Mouse (Mus musculus) heart, embryonic 10.5 days (tissue): ENCODE data around the gene Mpp2. TPM values are rescaled to one million over a fixed set of nuclear protein-coding genes. Genes with fewer than 3 reads are reported as not detected.

Experiments used
- DNase-seq: peaks from one replicate; pipeline ENCODE4 v3.0.0-alpha.2; 2017; ENCODE audit warnings: low spot score
- H3K27ac ChIP-seq: fragments of 300-500 bp; sonication (generic); 2 replicates; pipeline ENCODE4 v1.5.1; 2016; ENCODE audit warnings: mild to moderate bottlenecking
- H3K27me3 ChIP-seq: fragments of 300-500 bp; sonication (generic); 2 replicates; pipeline ENCODE4 v1.6.1; 2016; ENCODE audit warnings: mild to moderate bottlenecking; ENCODE audit not compliant: poor library complexity, insufficient read depth, severe bottlenecking
- H3K36me3 ChIP-seq: fragments of 300-500 bp; sonication (generic); 2 replicates; pipeline ENCODE4 v1.6.1; 2016; ENCODE audit warnings: mild to moderate bottlenecking, moderate library complexity
- H3K4me1 ChIP-seq: fragments of 300-500 bp; sonication (generic); 2 replicates; pipeline ENCODE4 v1.6.1; 2016; ENCODE audit warnings: mild to moderate bottlenecking
- H3K4me3 ChIP-seq: fragments of 300-500 bp; sonication (generic); 2 replicates; pipeline ENCODE4 v1.5.1; 2016; ENCODE audit warnings: mild to moderate bottlenecking, moderate library complexity
- H3K9me3 ChIP-seq: fragments of 300-500 bp; sonication (generic); 2 replicates; pipeline ENCODE4 v1.6.1; 2016; ENCODE audit warnings: mild to moderate bottlenecking, moderate library complexity
- WGBS: fragments of 180-500 bp; shearing (Covaris S2); methylation state at CpG from one replicate; pipeline ENCODE4 v1.1.7; 2016; 5-methylcytosine and 5-hydroxymethylcytosine counted together
- polyA plus RNA-seq: library from polyadenylated mRNA; unstranded; fragments of >200 nt; fragmentation: Nextera tagmentation; extraction: Ambion mirVana; gene quantifications from 2 replicates; pipeline ENCODE4 v1.2.1, GENCODE M21; 2016

Mpp2 gene
- polyA plus RNA-seq, 1 experiment from 2014 or later: 20.1 TPM

DNA sequence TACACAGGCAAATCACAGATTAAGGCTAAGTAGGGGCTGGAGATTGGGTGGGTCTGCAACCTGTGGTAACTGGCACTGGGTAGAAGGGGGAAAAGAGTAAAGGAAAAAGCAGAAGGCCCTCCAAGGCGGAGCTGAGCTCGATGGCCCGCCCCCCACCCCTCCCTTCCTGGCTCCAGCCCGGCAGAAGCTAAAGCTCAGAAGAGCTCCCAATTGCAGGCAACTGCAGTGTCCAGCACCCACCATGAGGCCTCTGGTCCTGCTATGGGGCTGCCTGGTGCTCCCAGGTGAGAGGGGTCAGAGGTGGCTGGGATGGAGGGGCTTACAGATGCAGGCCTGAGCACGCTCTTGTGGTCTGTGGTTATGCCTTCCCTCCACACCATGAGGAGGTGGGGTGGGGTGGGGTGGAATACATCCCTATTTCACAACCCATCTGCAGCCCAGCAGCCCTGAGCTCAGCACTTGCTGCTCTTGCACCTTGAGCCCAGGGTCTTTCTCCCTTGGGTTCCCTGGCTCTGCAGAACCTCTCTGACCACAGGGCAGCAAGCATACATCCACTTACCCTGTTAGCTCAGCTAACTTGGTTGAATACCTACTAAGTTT is 46.9 kb downstream of the Mpp2 start, which contains the start of gene Cd300lg:
TSS of gene Cd300lg (plus strand) at position 160 of the 600 bp plus-strand sequence.
- 65% methylated on average over 5 of the region's 5 CpGs for WGBS
- H3K27me3 ChIP-seq: peaks cover 12% of the 10 kb centered on the region
- peaks cover 4% of the 10 kb centered on the region; the same call in 1 of the 2 replicates for H3K4me1 ChIP-seq
- H3K4me3 ChIP-seq: no peak within 1 kb of the TSS
- H3K36me3 ChIP-seq: peaks cover 8% of the 10 kb centered on the region; the same call in 1 of the 2 replicates
- H3K27ac ChIP-seq: no peak within 1 kb of the TSS
- DNase-seq: no peak
- H3K9me3 ChIP-seq: peaks cover 9% of the 10 kb centered on the region

DNA sequence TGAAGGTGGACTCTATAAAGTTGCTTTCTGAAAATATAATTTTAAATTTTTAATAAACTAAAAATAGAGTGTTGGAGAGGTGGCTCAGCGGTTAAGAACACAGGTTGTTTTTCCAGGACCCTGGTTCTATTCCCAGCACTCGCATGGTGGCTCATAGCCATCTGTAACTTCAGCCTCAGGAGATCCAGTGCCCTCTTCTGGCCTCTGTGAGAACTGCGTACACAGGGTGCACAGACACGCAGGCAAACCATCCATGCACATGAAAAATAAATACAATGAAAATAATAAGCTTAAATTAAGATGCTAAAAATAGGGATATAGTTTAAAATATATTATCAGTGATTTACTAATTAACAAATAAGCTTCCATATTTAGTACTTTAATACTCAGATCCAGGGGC is 47.7 kb downstream of the Mpp2 start:
- DNase-seq: no peak
- 68% methylated on average over 4 of the region's 4 CpGs for WGBS
- H3K27ac ChIP-seq: no peak overlapping the region
- H3K9me3 ChIP-seq: peaks cover 3% of the 10 kb centered on the region; the same call in 1 of the 2 replicates
- H3K4me1 ChIP-seq: peaks cover 4% of the 10 kb centered on the region; the same call in 1 of the 2 replicates
- H3K36me3 ChIP-seq: peaks cover 2% of the 10 kb centered on the region; the same call in 1 of the 2 replicates
- H3K27me3 ChIP-seq: peaks cover 12% of the 10 kb centered on the region
- H3K4me3 ChIP-seq: no peak overlapping the region

DNA sequence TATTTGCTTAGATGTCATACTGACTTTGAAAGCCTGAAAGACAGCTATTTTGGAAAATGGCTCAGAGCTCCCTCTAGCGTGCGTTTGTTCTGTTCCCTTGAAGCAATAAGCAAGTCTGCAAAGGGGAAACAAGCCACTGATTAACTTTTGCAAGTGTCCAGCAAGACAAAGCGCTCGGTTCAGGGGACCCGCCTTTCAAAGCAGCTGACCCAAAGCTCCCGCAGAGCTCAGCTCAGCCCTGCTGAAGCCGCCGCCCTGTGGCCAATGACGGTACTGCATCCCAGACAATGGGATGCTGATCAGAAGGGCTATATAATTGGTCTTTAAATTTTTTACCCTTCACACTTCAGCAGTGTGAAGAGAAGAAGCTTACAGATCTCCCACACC is 48.2 kb downstream of the Mpp2 start:
- Histone ChIP-seq H3K27ac (no peak overlapping the region), H3K9me3 (no peaks in the 10 kb centered on the region), H3K27me3 (peaks cover 12% of the 10 kb centered on the region), H3K4me3 (no peak overlapping the region), H3K4me1 (peaks cover 4% of the 10 kb centered on the region; the same call in 1 of the 2 replicates), H3K36me3 (no peaks in the 10 kb centered on the region)
- WGBS: 0% methylated on average over 9 of the region's 9 CpGs
- peak; percentile 92 for DNase-seq

DNA sequence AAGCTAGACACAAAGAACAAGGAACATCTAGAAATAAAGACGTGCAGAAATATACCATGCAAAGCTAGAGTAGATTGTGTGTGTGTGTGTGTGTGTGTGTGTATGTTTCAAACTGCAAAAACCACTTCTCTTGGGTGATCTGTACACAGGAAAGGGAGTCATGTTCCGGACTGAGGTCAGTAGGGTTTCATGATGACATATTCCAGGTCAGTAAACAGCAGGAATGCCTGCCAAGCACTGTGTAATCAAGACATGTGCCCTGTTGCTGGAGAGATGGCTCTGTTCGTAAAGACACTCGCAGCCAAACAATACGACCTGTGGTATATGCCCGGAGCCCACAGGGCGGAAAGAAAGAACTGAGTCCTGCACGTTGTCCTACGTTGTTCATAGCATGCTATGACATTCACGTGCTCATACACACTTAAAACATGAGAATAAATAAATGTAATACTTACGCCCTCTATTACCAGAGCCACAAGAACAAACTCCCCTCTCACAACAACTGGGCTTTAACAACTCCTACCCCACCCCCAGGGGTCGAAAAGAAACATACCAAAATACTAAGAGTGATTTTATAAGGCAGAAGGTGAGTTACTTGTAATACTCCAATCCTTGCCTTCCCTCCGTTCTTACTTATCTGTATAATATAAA is 48.7 kb downstream of the Mpp2 start:
- peaks cover 4% of the 10 kb centered on the region; the same call in 1 of the 2 replicates for H3K4me1 ChIP-seq
- H3K27ac ChIP-seq: no peak overlapping the region
- 71% methylated on average over 13 of the region's 13 CpGs for whole genome bisulfite sequencing
- no peaks in the 10 kb centered on the region for H3K36me3 ChIP-seq
- no peaks in the 10 kb centered on the region for H3K9me3 ChIP-seq
- no peak overlapping the region for H3K4me3 ChIP-seq
- DNase-seq: no peak
- peaks cover 12% of the 10 kb centered on the region for H3K27me3 ChIP-seq

DNA sequence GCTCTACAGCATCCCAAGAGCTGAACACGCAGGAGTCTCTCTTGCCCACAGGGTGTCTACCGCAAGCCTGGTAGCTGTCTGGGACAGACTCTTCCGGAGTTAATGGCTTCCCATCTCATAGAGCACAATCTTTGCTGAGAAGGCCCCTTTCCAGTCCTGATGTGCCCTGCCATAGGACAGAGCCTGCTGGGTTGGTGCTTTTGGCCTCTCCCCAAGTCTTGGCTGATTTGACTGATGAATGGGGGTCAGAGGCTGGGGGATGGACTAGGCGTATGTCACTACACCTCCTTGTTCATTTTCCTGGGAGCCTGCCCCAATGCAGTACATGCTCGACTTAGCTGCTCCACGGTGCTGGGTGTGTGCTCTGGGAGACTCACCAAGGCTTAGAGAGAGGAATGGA is 50.5 kb downstream of the Mpp2 start:
- WGBS: 76% methylated on average over 6 of the region's 6 CpGs

DNA sequence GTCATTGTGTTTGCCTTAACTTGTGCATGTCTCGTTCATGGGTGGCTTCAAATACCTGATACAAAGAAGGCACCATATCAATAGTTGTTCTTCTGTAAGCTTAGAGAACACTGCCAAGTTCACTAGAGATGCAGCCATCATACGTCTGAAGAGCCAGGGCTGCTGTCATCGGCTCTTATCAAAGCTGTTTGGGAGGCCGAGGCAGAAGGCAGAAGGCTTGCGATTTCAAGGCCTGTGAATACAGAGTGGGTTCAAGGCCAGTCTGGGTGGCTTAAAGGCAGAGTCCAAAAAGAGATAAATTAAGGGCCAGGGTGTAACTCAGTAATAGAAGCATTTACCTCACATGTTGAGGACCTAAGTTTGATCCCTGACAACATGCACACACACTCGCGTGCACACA is 52.0 kb downstream of the Mpp2 start:
- Histone ChIP-seq H3K4me1 (peaks cover 4% of the 10 kb centered on the region; the same call in 1 of the 2 replicates), H3K36me3 (no peaks in the 10 kb centered on the region), H3K9me3 (no peaks in the 10 kb centered on the region), H3K27ac (no peak overlapping the region), H3K27me3 (peaks cover 15% of the 10 kb centered on the region), H3K4me3 (no peak overlapping the region)
- no peak for DNase-seq
- 57% methylated on average over 7 of the region's 7 CpGs for WGBS

More for the DNA sequence above, 50.5 kb downstream of the Mpp2 start:
- Histone ChIP-seq H3K4me3 (no peak overlapping the region), H3K4me1 (peaks cover 4% of the 10 kb centered on the region; the same call in 1 of the 2 replicates), H3K9me3 (no peaks in the 10 kb centered on the region), H3K27me3 (peaks cover 15% of the 10 kb centered on the region), H3K27ac (no peak overlapping the region), H3K36me3 (no peaks in the 10 kb centered on the region)
- DNase-seq: no peak

DNA sequence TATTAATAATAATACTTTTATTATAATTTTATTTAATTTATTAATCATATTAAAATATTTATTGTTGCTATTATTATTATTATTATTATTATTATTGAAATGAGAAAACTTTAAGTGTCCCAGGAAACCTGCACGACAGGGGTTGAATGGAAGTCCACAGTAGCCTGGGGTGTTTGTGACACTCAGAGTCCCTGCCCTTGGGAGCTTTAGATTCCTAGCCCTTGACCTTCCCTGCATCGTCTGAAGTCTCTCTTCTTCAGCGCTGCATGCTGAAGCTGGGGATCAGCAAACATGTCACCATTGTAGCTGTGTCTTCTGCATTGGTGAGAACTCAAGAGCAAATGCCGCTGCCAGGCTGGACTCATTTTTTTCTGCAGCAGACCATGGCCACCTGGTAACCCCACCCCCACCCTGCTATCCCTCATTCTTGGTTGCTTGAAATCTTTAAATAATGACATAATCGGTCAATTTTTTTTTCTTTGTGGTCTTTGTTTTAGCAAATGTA is 52.8 kb downstream of the Mpp2 start:
- Histone ChIP-seq H3K36me3 (no peaks in the 10 kb centered on the region), H3K4me1 (0 out of 2 replicates have a peak, but pooled peaks cover 4% of the 10 kb centered on the region), H3K27ac (no peak overlapping the region), H3K9me3 (no peaks in the 10 kb centered on the region), H3K4me3 (no peak overlapping the region), H3K27me3 (peaks cover 18% of the 10 kb centered on the region)
- DNase-seq: no peak
- 67% methylated on average over 5 of the region's 5 CpGs for WGBS

DNA sequence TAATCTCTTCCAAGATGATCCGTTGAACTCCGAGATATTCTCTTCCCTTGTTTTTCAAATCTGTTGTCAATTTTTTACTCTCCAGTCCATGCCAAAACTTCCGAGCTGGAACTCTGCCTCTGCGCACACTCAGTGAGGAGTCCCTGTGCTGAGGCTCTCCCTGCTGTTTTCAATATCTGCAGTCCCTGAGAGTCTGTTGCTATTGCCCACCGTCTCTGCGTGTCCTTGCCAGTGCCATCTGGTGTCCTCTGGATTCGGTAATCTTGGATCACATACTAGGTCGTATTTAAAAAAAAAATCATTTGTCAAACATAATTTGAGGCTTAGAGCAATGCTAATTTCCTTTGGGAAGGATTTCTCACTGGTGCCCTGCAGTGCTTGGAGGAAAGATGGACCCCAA is 53.4 kb downstream of the Mpp2 start:
- H3K27me3 ChIP-seq: peaks cover 19% of the 10 kb centered on the region
- H3K27ac ChIP-seq: no peak overlapping the region
- 79% methylated on average over 8 of the region's 8 CpGs for WGBS
- H3K9me3 ChIP-seq: no peaks in the 10 kb centered on the region
- DNase-seq: no peak
- 0 out of 2 replicates have a peak, but pooled peaks cover 4% of the 10 kb centered on the region for H3K4me1 ChIP-seq
- no peaks in the 10 kb centered on the region for H3K36me3 ChIP-seq
- H3K4me3 ChIP-seq: no peak overlapping the region

DNA sequence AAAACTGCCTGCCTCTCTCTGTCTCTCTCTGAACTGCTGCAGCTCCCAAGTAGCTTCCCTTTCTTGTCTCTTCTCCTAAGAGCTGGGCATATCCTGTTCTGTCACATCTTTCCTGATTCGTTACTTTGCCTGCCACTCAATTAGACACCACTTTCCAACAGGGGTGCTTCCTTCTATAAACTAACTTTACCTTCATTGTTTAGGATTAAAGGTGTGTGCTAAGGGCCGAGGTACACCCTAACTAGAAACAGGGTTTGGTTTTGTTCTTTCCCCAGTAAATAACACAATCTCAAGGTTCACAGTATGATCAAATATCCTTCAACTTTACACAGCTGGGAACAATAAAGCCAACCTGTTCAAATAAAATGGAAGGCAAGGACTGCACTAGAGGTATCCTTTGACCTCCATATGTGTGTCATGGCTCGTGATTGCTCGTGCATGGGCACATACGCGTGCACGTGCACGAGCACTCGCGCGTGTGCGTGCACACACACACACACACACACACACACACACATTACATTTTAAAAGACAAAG is 55.2 kb downstream of the Mpp2 start:
- no peaks in the 10 kb centered on the region for H3K36me3 ChIP-seq
- 90% methylated on average over 12 of the region's 12 CpGs for WGBS
- peaks cover under 1% of the 10 kb centered on the region; the same call in 1 of the 2 replicates for H3K4me1 ChIP-seq
- H3K9me3 ChIP-seq: no peaks in the 10 kb centered on the region
- H3K4me3 ChIP-seq: no peak overlapping the region
- H3K27ac ChIP-seq: no peak overlapping the region
- no peak for DNase-seq
- H3K27me3 ChIP-seq: peaks cover 23% of the 10 kb centered on the region

DNA sequence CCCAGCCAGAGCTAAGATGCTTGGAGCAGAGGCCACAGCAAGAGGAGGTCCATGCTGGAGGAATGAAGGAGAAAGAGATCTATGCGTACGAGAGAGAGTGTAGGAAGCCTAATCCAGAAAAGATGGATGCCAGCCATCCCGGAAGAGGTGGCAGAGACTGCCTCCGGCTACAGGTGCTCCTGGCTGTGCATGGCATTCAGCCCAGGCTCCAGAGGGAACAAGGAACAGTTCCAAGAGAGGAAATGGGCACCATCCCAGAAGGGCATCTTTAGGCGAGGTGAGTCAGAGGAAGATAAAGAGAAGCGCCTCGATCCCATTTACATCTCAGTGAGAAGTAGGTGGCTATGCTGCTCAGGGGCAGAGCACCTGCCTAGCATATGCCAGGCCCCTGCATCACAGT is 57.2 kb downstream of the Mpp2 start:
- no peak overlapping the region for H3K27ac ChIP-seq
- H3K36me3 ChIP-seq: no peaks in the 10 kb centered on the region
- H3K4me1 ChIP-seq: peaks cover 18% of the 10 kb centered on the region
- H3K9me3 ChIP-seq: no peaks in the 10 kb centered on the region
- H3K27me3 ChIP-seq: peaks cover 22% of the 10 kb centered on the region
- WGBS: 70% methylated on average over 7 of the region's 7 CpGs
- no peak overlapping the region for H3K4me3 ChIP-seq
- DNase-seq: no peak

DNA sequence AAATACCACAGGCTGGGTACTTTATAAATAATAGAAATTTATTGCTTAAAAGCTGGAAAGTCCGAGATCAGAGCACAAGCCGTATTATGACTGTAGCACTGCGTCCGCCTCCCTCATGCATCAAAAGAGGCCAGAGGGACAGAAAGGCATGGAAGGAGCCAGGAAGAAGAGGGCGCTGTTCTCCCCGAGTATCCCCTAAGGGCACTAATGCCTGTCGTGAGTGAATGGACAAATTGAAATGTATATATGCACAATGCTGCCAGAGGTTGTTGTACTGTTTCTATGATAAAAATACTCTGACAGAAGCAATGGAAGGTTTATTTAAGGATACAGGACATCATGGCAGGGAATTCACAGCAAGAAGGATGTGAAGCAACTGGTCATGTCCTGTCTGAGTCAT is 58.3 kb downstream of the Mpp2 start:
- 47% methylated on average over 7 of the region's 7 CpGs for WGBS

DNA sequence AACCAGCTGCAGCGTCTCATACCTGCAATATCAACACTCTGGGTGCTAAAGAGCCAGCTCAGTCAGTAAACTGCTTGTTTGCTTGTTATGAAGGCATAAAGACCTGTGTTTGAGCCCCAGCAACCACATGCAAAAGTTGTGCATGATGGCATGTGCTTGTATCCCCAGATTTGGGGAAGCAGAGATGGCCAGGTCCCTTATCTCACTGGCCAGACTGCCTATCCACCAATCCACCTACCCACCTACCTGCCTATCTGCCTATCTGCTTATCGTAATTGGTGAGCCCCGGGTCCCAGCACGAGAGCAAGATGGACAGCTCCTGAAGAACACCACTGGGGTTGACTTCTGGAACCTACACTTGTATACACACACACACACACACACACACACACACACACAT is 59.0 kb downstream of the Mpp2 start:
- WGBS: 72% methylated on average over 4 of the region's 4 CpGs
- H3K4me1 ChIP-seq: peaks cover 26% of the 10 kb centered on the region

More for the DNA sequence above, 58.3 kb downstream of the Mpp2 start:
- DNase-seq: no peak
- Histone ChIP-seq H3K36me3 (no peaks in the 10 kb centered on the region), H3K27ac (no peak overlapping the region), H3K9me3 (no peaks in the 10 kb centered on the region), H3K27me3 (peaks cover 34% of the 10 kb centered on the region), H3K4me3 (no peak overlapping the region), H3K4me1 (peaks cover 26% of the 10 kb centered on the region)

More for the DNA sequence above, 59.0 kb downstream of the Mpp2 start:
- DNase-seq: no peak
- Histone ChIP-seq H3K36me3 (no peaks in the 10 kb centered on the region), H3K4me3 (no peak overlapping the region), H3K27ac (no peak overlapping the region), H3K27me3 (peaks cover 40% of the 10 kb centered on the region), H3K9me3 (no peaks in the 10 kb centered on the region)
